Mouse (Mus musculus) gonadal fat pad, adult 2 months (tissue): ENCODE results near the gene Vwa5b1. TPM values are rescaled to one million over a fixed set of nuclear protein-coding genes. Genes with fewer than 3 reads are reported as not detected.

Experiments used
- DNase-seq: peaks from one replicate; pipeline ENCODE4 v3.0.0-alpha.2; 2012; ENCODE audit warnings: low read depth
- polyA plus RNA-seq: library from polyadenylated mRNA; depleted of rRNA; stranded (reverse); fragments of >200 nt; gene quantifications from 2 replicates; pipeline ENCODE4 v1.2.3, GENCODE M21; 2012

Gene Vwa5b1
- polyA plus RNA-seq, 1 experiment = 0.04 TPM

DNA sequence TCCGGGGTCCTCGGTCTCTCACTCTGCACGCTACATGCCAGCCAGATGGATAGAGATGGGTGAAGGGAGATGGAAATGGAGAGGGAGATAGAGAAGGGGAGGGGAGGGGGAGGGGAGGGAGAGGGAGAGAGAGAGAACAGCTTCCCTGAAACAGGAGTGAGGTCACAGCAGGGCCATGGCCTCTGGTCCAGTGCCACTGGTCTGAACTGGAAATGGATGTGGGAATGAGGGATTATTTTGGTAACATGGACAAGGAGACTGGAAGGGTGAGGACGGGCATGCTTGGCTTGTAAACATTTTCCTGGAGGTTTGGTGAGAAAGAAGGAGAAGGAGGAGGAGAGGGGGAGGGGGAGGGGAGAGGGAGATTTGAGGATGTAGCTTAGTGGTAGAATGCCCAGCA, 59.0 kb downstream of the Vwa5b1 start:
- no peak for DNase-seq

DNA sequence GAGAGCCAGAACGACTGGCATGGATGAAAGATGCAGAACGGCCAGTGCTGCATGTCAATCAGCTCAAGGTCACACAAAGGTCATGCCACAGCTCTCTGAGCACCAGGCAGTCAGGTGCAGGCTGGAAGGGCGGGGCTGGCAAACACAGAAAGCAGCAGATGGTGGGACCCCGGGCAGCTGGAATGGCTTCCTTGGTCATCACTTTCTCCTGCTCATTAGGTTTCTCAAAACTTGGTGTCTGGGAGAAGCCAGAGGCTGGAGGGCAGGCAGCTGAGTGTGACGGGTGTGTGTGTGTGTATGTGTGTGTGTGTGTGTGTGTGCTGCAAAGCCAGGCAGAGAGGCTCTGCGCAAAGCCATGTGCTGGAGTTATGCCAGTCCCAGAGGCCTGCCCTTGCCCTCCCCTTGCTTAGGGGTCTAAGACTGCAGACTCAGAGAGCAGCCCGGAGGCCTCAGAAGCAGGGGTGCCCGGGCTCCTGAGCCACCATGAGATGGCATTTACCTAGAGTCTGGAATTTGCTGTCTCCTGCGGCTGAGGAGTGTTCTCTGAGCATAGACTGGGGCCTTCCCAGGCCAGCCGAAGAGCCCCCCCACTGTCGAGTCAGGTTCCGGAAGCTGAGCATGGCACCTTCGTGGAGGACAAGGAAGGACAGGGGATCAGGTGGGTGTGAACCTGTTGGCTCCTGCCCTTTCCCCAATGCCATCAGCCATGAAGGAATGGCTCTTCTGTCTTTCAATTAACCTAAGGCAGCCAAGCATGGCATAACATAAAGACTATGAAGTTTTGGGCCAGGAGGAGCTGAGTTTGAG, 60.7 kb downstream of the Vwa5b1 start:
- DNase-seq = no peak

DNA sequence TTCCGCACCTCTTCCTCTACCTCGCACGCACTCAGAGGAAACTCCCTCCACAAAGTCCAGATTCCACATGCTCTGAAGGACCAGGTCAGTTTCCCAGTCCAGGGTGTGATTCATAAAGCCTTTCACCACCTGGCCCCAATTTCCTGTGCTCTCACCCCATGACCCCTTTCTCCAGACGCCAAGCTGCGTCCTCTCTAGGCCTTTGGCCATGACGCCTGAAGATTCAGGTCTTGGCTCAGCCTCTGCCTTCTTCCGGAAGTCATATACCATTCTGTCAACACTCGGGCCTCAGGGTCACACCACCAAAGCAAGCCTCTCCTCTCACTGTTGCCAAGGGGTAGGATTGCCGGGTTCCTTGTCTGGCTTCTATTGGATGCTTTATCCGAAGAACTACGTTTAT, 65.8 kb downstream of the Vwa5b1 start:
- no peak for DNase-seq

DNA sequence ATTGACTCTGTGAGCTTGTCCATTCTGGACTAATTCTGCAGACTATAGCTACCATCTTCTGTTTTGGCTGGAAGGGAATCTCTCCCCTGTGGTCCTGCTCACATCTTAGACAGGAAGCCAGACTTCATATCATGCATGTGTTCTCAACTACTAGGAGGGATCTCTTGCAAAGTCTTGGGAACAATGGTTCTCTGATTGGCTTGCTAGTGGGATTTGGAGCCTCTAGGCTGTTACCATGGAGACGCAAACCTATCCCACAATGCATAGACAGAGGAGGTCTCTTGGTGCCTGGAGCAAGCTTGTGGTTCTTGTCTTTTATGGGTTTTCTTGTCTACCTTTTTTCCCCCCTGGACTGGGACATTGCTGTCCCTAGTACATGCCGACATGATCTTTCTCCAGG, 67.4 kb downstream of the Vwa5b1 start:
- DNase-seq = no peak

DNA sequence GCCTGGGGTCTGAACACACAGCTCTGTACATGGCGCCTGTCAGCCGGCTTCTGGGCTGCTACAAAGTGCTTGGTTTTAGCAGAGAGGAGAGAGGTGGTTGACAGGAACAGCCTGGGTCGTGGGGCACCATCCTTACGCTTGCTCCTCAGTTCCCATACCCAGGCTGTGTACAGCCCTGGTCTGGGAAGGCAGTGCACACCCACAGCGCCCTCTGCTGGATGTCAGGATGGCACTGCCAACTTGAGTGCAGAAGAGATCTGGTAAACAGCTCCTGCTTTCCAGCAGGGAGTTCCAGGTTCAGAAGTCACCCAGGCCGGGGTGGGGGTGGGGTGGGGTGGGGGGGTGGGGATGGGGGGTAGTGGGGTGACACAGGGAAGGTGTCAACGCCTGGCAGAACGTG, 73.7 kb downstream of the Vwa5b1 start:
- no peak for DNase-seq

DNA sequence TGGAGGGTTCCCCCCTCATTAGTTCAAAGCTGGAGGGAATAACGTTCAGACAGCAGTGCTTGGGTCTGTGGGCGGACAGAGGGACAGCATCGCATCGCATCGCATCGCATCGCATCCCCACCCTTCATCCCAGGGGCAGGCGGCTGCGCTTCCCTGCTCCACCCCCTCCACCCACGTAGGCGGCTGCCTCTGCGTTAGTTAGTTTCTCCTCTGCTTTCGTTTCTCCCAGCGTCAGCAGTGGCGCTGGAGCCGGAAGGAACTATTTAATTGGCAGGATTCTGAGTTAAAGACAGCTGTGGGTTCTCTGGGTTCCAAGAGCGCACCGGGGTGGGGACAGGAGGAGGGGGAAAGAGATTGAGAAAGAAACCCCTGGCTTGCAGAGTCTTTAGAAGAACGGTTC, 80.2 kb downstream of the Vwa5b1 start:
- no peak for DNase-seq

DNA sequence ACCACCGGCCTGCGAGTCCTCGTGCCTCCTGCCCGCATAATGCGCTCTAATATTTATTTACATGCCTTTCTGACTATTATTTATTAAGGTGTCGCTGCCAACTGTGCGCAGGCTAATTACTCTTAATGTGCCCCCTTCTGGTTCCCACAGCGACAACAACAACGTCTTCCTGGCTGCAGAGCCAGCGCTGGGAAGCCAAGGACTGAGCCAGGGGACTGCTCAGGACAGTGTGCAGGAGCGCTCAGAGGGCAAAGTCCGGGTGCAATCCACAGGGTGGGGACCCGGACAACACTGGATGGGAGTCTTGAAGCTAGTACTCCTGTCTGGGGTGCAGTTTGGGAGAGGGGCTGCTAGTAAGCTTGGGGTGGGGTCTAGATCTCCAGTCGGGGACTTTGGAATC, 80.8 kb downstream of the Vwa5b1 start:
- no peak for DNase-seq

DNA sequence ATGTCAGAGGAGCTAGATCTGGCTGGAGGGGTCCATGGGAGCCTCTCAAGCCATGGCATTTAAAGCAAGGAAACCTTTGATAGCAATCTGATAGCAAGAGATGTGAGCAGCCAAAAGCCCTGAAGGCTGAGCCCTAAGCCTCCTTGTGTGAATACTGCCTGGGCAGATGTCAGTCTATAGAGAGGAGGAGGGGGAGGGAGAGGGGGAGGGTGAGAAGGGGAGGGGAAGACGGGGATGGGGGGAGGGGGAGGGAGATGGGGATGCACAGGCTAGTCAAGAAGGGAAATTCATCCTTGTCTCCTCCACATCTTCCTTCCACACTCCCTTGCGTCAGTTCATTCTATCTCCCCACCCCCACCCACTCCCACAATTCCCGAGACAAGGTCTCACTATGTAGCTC, 81.4 kb downstream of the Vwa5b1 start:
- no peak for DNase-seq

DNA sequence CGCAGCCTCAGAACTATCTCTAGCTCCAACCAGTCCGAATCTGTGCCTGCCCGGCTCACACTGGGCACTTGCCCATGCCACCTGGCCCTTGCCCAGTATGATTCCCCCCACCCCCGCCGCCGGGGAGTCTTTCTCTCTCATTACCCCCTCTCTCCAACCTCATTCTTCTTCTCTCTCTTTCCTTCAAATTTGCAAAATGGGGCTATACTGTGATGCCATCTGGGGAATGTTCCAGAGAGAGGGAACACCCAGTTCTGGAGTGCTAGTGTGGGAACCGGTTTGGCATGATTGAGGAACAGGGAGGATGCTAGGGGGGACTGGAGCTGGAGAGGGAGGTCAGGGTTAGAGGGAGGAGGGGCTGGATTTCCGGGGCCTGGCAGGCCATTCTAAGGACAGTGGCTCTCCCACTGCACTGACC, 82.2 kb downstream of the Vwa5b1 start:
- DNase-seq = no peak

DNA sequence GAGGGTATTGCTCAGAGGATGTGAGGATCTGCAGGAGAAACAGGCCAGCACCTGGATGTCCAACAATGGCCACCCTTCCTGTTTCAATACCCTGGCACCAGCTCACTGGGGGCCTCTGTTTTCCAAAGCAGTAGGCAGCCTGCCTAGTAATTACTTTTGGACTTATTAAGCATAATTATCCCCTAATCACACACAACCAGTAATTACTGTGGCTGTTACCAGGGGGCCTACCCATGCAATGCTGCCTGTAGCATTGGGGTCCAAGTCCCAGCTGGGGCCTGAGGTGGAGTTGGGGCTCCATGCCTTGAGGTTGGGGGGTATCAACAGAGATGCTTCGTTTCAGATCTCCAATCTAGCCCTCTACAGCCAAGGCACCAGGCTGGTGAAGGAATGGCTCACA, 82.6 kb downstream of the Vwa5b1 start:
- no peak for DNase-seq

DNA sequence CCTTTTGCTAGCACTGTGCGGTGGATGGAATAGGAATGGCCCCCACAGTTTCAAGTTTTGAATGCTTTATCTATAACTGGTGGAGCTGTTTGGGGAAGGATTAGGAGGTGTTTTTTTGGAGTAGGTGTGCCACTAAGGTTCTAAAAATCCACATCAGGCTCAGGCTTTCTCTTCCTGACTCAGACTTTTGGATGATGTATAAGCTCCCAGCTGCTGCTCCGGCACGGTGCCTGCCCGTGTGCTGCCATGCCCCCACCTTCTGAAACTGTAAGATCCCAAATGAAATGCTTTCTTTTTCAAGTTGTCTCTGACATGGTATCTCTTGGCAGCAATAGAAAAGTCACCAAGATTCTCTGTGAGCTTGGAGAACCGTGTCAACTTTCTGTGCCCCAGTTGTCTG, 84.1 kb downstream of the Vwa5b1 start:
- no peak for DNase-seq

DNA sequence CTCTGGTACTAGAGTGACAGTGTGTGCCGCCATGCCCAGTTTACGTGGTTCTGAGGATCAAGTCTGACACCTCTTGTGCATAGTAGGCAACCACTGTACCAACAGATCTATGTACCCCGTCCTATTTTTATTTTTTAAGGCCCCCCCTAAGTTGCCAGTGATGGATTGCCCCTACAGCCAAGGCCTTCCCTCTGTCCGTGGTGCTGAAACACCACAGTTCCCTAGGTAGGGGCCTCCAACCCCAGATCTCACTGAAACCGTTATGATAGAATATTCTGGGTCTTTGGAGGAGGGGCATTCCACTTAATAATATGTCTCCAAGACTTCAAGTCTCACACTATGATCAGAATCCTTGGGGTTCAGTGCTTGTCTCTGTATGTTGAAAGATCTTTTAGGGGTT, 85.1 kb downstream of the Vwa5b1 start:
- no peak for DNase-seq

DNA sequence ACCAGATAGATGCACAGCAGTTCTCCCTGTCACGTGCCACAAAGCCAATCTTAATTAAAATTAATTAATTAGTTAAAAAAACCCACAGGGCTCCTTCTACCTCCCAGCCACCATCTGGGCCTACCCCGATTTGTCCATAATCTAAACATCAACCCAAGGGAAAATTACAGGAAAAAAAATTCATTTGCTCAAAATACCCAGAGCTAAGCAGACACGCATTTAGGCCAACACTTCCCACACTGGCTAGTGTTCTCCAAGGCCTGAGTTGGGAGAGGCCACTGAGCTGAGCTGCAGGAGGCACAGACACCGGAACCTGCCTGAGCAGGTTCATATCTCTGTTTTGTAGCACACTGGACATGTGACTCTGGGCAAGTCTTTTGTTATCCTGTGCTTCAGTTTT, 86.7 kb downstream of the Vwa5b1 start:
- DNase-seq = no peak

DNA sequence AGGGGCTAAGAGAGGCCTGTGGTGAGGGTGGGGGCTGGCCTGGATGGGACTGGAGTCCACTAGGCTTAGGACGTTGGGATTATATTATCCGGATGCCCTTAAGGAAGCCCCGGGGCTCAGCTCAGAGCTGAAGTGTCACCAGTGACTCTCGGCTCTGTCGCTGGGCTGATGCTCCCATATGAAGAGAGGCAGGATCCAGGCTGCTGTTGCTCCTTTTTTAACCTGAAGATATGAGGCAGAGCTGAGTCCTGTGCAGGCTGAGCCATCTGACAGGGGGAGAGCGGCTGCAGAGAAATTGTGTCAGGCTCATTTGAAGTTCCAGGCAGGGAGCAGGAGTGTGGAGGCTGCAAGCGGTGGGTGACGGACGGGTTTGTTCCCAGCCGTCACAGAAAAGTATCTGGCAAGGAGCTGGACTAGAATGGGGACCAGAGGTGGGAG, 87.5 kb downstream of the Vwa5b1 start:
- no peak for DNase-seq

DNA sequence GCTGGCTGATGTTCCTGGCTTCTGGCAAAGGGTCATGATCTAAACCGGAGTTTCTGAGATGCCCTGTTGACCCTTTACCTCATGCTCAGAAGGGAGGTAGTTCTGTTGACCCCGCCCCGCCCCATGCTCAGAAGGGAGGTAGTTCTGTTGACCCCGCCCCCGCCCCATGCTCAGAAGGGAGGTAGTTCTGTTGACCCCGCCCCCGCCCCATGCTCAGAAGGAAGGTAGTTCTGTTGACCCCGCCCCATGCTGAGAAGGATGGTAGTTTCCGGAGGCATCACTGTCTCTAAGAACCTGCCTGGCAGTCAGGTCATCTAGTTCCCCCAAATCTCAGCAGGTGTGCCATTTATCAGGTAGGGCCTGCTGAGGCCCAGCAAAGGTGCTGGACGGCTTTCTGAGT, 88.1 kb downstream of the Vwa5b1 start:
- no peak for DNase-seq

DNA sequence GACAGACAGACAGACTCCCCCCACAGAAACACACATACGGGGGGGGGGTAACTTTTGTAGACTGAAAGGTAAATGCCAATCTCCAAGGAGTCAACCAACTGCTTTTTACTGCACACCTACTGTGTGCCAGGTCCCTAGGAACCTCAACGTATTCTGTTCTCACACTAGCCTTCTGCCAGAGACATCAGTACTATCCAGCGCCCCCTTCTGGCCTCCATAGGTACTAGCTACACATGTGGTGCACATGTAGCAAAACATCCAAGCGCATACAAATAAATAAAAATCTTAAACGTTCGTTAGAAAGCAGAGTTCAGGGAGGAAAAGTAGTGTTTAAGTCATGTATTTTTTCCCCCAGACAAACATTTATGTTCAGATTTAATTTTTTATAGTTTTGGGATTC, 88.6 kb downstream of the Vwa5b1 start:
- DNase-seq = no peak

DNA sequence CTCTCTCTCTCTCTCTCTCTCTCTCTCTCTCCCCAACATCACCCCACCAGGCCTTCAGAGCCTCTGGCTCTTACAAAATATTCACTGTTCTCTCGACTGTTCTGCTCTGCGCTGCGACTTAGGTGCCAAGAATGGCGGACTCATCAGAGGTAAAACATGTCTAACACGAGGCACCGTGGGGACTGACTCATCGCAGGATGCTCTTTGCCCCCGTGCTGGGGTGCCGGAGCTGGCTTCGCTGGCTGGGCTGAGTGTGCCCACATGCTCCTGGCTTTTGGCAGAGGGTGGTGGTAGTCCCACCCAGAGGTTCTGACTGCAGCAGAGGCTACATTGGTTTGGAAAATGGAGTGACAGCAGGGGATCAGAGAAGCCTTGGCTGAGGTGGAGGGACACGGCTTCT, 89.4 kb downstream of the Vwa5b1 start:
- DNase-seq = no peak

DNA sequence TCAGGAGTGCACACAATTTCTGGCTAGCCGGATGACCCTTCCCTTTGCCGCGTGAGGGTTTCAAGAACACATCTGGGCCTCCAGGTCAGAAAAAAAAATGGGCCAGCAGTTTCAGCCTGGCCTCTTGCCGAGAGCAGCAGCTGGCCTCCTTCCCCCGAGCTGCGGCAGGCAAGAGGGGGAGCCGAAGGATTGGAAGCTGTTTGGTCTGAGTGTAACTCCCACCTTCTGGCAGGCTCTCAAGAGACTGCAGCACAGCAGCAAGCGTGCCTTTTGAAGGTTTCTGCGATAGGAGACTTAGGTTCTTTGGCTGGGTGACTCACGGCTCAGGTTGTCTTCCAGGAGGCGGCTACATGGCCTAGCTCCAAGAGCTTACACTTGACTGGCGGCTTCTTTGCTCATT, 92.5 kb downstream of the Vwa5b1 start:
- DNase-seq = no peak

DNA sequence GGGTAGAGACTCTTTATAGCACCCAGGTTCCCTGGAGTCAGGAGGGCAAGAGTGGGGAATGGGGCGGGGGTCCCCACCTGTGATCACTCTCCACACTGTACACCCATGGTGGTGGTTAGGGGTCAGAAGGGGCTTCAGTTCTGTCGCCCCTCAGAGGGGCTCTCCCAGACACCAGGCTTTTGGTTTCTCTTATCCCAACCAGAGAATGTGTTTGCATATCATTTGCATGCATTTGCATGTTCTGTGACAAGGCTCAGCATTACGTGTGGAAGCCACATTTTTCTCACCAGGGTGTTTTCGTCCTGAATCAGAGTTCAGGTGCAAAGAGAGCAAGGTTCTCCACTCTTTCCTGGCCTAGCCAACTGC, 97.6 kb downstream of the Vwa5b1 start:
- no peak for DNase-seq

DNA sequence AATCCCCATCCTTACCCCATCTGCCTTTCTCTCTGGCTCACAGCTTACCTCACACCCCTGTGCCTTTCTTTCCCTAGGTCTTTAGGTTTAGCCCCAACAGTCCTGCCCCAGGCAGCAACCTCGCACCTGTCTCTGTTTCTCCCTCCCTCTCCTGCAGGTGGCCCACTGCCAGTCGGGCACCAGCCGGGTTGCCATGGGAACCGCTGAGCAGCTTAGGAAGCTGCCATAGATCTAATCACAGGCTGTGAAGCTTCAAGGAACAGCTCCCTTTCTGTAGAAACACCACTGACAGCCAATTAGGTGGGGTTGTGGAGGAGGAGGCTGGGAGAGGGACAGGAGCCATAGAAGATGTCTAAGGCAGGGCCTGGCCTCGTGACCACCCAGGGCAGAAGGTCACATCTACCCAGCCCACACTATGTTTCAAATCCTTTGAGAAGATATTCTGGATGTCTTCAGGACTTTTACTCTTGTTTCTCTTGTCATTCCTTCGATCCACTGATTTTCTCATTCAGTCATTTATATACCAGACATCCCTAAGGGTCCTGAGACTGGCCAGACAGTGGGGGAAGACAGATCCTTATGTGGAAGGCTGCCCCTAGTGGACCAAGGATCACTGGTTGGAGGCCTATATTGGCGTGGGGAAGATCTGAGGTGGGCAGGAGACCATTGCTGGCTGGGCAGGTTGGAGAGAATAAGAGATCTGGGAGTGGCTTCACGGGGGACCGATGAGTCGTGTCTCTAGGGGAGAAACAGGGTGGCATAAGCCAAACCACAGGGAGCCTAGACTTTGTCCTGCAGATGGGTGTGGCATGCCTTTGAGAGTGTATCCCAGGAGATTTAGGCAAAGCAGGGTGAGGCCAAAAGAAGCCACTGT, 98.2 kb downstream of the Vwa5b1 start:
- no peak for DNase-seq

DNA sequence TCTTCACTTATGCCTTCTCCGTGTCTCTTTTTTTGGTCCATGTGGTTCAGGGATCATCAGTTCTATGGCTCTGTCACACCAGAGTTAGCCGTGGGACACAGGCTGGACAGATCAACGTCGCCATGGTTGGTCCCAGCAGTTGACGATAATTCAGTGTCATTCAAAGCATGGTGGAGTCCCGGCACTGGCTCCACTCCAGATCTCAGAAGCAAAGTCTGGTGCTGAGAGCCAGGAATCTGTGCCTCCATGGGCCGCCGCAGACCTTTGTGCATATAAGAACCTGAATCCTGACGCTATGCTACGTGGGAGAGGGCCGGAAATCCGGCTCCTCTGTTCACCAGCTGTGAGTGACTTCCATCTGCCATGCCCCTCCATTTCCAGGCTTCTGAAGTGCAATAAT, 100.1 kb downstream of the Vwa5b1 start:
- DNase-seq = no peak

DNA sequence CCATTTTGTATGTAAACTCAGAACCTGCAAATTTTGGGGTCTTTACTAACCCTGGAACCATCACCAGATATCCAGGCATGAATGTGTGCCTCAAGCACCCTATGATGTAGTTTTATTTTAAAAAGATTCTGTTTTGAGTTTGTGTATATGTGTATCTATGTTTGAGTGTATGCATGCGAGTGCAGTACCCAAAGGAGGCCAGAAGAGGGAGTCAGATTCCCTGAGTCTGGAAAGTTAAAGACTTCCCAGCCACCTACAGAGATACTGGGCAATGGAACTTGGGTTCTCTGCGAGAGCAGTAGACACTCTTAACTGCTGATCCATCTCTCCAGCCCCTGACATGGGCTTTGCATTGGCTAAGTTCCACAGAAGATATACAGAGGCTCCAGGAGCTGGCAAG, 101.8 kb downstream of the Vwa5b1 start:
- no peak for DNase-seq

DNA sequence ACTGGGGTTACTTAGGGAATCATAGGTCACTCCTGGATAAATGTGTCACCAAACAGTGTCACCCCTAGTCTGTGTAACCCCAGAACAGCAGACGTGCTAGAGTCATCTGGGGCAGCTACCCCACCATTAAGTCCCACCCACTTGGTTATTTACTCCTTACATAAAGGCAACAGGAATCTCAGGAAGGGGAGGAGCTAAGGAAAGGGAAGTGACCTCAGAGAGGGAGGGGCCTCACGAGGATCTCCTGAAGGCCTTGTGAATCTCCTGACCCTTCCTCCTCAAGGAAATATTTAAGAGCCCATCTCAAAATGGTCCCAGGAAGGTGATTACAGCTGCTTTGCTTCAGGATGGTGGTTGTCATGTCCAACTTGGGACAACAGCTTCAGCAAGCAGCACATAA, 103.9 kb downstream of the Vwa5b1 start:
- no peak for DNase-seq
